Mouse (Mus musculus) embryonic facial prominence, embryonic 15.5 days (tissue): ENCODE measurements around the gene Acot1. TPM values are rescaled to one million over a fixed set of nuclear protein-coding genes. Genes with fewer than 3 reads are reported as not detected.
"Not testable (repeated sequence)": the region's sequence is repeated elsewhere in the genome, so short reads cannot be mapped to it uniquely, and the experiment has no call there.

Experiments
- ATAC-seq: fragments of 200-750 bp; cut with Nextera tagmentation; 2 replicates; pipeline ENCODE4 v1.8.0; 2017; ENCODE audit warnings: low read depth, moderate TSS enrichment; ENCODE audit not compliant: insufficient number of reproducible peaks, low FRiP score, low TSS enrichment
- H3K27ac ChIP-seq: fragments of 300-500 bp; sonication (generic); replicated peaks from 2 replicates; pipeline ENCODE4 v1.5.1; 2015; ENCODE audit warnings: mild to moderate bottlenecking, inconsistent platforms
- H3K27me3 ChIP-seq: fragments of 300-500 bp; sonication (generic); 2 replicates; pipeline ENCODE4 v1.6.1; 2015; ENCODE audit warnings: inconsistent platforms
- H3K36me3 ChIP-seq: fragments of 300-500 bp; sonication (generic); 2 replicates; pipeline ENCODE4 v1.6.1; 2015; ENCODE audit warnings: mild to moderate bottlenecking, inconsistent platforms
- H3K4me1 ChIP-seq: fragments of 300-500 bp; sonication (generic); 2 replicates; pipeline ENCODE4 v1.6.1; 2015; ENCODE audit warnings: inconsistent platforms
- H3K4me2 ChIP-seq: fragments of 300-500 bp; sonication (generic); replicated peaks from 2 replicates; pipeline ENCODE4 v1.6.1; 2015; ENCODE audit warnings: mild to moderate bottlenecking, inconsistent platforms
- H3K4me3 ChIP-seq: fragments of 300-500 bp; sonication (generic); replicated peaks from 2 replicates; pipeline ENCODE4 v1.5.1; 2015; ENCODE audit warnings: mild to moderate bottlenecking, inconsistent platforms
- H3K9ac ChIP-seq: fragments of 300-500 bp; sonication (generic); 2 replicates; pipeline ENCODE4 v1.6.1; 2015; ENCODE audit warnings: inconsistent platforms
- H3K9me3 ChIP-seq: fragments of 300-500 bp; sonication (generic); replicated peaks from 2 replicates; pipeline ENCODE4 v1.6.1; 2016; ENCODE audit warnings: inconsistent platforms
- WGBS: fragments of 180-500 bp; shearing (Covaris S2); methylation state at CpG from one replicate; pipeline ENCODE4 v1.1.7; 2015; 5-methylcytosine and 5-hydroxymethylcytosine counted together
- polyA plus RNA-seq: library from polyadenylated mRNA; unstranded; fragments of >200 nt; fragmentation: Nextera tagmentation; extraction: Ambion mirVana; gene quantifications from 2 replicates; pipeline ENCODE4 v1.2.1, GENCODE M21; 2015

The Acot1 gene
- polyA plus RNA-seq, 1 experiment from 2014 or later, result 58.9 TPM

DNA sequence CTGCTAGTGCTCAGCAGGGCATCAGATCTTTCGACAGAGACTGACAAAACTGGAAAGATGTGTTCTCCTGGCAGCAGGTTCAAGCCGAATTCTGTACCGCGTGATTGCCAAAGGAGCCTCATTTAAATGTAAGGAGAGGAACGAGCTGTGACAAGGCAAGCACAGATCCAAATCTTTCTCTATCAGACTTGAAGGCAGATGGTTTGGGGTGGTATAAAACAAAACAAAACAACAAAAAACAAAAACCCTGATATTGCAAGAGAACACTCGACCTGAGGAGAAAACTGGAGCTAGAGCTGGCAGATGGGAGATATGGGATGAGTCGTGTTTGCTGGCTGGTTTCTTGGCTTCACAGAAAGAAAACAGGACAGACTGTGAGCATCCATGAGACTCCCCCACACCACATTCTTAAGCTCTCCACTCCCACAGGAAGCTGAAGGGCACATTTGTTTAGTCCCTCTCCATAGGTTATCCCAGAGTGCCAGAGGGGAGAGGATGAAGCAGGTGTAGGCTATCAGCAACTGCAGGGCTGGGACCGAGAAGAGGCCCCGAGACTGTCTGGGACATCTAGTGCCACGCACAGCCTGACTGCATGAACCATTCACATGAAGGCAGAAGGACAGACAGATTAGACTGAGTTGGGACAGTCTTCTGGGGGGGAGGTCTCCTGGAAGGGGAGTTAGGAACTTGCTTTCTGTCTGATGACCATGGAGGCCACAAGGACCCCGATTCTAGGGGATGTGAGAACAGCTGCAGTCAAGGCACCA, 10.8 kb upstream of the Acot1 start:
- WGBS, result 53% methylated on average over 11 of the region's 11 CpGs
- Histone ChIP-seq H3K4me3 (no peak overlapping the region), H3K4me1 (peaks cover 3% of the 10 kb centered on the region; the same call in 1 of the 2 replicates), H3K9ac (no peak overlapping the region), H3K4me2 (no peak overlapping the region), H3K27ac (peak overlapping the region; percentile 66), H3K36me3 (0 out of 2 replicates have a peak, but pooled peaks cover under 1% of the 10 kb centered on the region), H3K27me3 (no peaks in the 10 kb centered on the region), H3K9me3 (no peaks in the 10 kb centered on the region; the same call in 1 of the 2 replicates)
- ATAC-seq, result no peak

DNA sequence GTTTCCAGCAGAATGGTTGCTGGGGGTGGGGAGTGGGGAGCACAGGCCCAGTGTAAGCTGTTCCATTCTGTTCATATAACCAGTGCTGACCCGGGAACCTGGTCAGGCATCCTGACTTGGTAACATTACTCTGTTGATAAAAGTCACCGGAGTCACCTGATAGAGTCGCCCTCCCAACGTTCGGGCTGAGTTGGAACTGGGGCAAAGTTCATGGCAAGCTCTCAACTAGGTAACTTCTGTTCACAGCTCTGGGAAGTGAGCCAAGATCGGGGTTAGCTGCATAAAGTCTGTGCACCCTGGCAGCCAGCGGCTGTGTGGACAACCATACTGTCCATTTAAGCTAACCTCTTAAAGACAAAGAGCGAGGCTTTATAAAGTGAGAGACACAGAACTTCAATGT, 10.1 kb upstream of the Acot1 start:
- not testable (repeated sequence) for H3K36me3 ChIP-seq, H3K9me3 ChIP-seq, H3K4me3 ChIP-seq, H3K4me2 ChIP-seq, H3K9ac ChIP-seq, H3K4me1 ChIP-seq, H3K27me3 ChIP-seq, H3K27ac ChIP-seq, ATAC-seq
- 56% methylated on average over 8 of the region's 8 CpGs for WGBS

DNA sequence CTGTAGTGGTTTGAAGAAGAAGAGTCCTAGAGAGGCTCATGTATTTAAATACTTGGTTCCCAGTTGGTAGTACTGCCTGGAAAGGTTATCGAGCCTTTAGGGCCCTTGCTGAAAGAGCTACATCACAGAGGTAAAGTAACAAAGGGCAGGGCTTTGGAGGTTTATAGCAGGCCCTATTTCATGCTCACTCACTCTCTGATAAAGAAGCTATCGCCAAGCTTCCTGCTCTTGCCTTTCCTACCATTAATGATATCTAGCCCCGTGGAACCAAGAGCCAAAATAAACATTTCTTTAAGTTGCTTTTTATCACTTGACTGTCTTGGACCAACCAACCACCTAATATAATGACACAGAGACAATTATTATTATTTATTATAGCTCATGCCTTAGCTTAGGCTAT, 8.9 kb upstream of the Acot1 start:
- Histone ChIP-seq H3K36me3 (no peaks in the 10 kb centered on the region), H3K4me3 (no peak overlapping the region), H3K4me1 (peaks cover 3% of the 10 kb centered on the region; the same call in 1 of the 2 replicates), H3K9me3 (no peaks in the 10 kb centered on the region; the same call in 1 of the 2 replicates), H3K27me3 (no peaks in the 10 kb centered on the region), H3K9ac (no peak overlapping the region), H3K4me2 (no peak overlapping the region), H3K27ac (no peak overlapping the region)
- WGBS, result 82% methylated on average over 3 of the region's 3 CpGs
- ATAC-seq, result no peak

DNA sequence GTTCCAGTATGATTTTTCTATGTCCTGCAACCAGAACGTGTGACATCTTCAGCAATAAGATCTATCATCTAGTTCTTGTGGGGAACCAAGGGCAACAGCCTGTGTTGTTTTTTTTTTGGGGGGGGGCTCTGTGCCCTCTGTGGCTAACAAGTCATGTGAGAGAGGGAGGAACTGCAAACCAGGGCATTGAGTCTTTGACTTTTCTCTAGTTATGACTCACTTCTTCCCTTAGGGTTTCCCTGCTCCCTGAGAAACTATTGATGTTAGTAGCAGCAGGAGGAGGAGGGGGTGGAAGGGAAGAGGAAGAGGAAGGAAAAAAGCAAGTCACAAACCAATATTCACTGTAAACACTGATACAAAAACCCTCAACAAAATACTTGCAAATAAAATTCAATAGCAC, 5.4 kb upstream of the Acot1 start:
- WGBS, result 78% methylated on average over 1 of the region's 1 CpGs
- H3K9ac ChIP-seq, result no peak overlapping the region
- no peak overlapping the region for H3K4me3 ChIP-seq
- H3K9me3 ChIP-seq, result no peaks in the 10 kb centered on the region; the same call in 1 of the 2 replicates
- no peaks in the 10 kb centered on the region for H3K36me3 ChIP-seq
- H3K27ac ChIP-seq, result no peak overlapping the region
- H3K4me2 ChIP-seq, result no peak overlapping the region
- H3K4me1 ChIP-seq, result peaks cover 7% of the 10 kb centered on the region
- no peak for ATAC-seq
- H3K27me3 ChIP-seq, result no peaks in the 10 kb centered on the region

DNA sequence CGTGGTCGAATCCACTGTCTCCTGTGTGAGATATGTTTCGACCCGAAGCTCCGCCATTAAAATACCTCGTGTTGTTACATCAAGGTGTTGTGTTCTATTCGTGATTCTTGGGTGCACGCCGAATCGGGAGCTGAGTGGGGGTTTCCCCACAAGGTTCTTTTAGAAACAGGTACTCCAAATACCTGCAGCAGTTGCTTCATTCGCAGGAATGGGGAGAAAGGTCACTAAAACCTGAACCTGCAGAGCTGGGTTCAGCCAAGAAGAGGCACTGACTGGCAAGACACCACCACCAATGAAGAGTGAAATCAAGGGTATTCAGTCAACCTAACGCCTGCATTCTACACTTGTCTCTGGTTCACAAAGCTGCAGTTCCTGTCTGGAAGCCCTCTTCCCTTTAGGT, 1.0 kb upstream of the Acot1 start:
- Histone ChIP-seq H3K4me3 (no peak overlapping the region), H3K36me3 (no peaks in the 10 kb centered on the region), H3K27me3 (no peaks in the 10 kb centered on the region), H3K4me2 (no peak overlapping the region), H3K9ac (no peak overlapping the region), H3K4me1 (peaks cover 18% of the 10 kb centered on the region), H3K27ac (no peak overlapping the region), H3K9me3 (no peaks in the 10 kb centered on the region)
- WGBS, result 85% methylated on average over 12 of the region's 12 CpGs
- no peak for ATAC-seq

DNA sequence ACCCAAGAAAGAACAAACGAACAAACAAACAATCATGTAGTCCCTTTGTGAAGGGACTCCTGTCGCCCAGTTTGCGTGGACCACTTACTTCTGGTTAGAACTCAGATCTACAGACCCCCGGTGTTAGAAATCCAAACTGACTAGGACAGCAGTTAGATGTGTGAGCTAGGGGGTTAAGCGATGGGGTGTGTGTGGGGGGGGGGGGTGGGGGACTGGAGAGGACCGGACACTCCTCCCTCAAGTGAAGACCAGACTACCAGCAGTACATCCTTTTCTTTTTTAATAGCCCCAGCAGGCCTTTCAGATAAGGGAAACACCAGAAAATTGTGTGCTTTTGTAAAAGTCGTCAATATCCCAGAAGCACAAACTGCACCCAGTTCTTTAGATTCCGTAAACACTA, 561 bp upstream of the Acot1 start:
- no peak for ATAC-seq
- Histone ChIP-seq H3K4me3 (peak overlapping the region; percentile 52), H3K4me1 (peaks cover 18% of the 10 kb centered on the region), H3K27ac (peak overlapping the region; percentile 83), H3K27me3 (no peaks in the 10 kb centered on the region), H3K4me2 (peak overlapping the region; percentile 61), H3K36me3 (no peaks in the 10 kb centered on the region), H3K9me3 (no peaks in the 10 kb centered on the region), H3K9ac (no peak overlapping the region)
- WGBS, result 63% methylated on average over 8 of the region's 8 CpGs

DNA sequence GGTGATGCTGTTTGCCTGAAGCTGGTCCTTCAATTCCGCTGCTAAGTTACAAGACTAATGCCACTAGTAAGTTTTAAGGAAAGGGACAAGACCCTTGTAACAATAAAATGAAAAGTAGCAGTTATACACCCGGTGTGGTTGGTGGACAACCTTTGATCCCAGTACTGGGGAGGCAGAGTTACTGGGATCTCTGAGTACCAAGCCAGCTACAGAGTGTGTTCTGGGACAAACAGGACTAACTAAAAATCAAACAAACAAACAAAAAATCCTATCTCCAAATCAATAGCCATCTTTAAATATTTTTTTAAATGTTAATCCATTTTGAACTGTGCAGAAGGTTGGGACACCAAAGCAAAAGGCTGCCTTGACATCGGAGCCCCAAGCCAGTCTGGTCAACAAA, 911 bp downstream of the Acot1 start:
- 71% methylated on average over 3 of the region's 3 CpGs for WGBS

DNA sequence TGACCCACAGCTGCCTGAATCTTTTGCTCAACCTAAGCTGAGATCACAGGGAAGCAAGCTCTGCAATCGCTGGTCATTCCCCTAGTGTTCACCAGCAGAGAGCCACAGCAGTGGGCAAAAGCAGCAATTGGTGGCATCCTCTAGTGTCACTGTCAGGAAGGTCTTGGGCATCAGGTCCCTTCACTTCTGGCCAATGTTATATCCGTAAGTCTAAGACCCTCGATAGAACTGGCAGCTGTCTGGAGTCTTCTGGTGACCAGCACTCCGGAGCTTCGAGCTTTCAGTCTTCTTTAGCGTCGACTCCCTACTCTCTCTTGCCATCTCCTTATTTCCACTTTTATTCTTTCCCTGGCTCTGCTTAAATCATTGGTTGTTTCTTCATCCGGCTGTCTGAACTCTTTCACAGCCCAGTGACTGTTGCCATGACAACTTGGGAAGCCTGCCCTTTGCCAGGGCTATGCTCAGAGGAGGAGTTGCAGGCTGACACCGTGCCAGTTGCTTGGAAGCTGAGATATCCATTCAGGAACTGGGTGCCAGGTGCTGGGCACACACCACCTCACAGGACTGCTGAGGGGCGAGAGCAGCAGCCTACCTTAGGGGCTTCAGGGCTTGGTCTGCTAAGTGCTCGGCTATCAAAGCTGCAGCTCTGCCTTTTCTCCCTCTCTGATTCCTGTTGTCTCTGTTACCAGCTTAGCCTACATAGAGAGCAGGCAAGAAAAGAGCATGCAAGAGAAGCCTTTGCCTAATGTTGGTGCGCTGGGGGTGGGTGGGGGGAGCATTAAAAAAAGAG, 2.2 kb downstream of the Acot1 start:
- WGBS, result 50% methylated on average over 12 of the region's 12 CpGs
- no peak overlapping the region for H3K27ac ChIP-seq
- no peak overlapping the region for H3K4me3 ChIP-seq
- no peaks in the 10 kb centered on the region for H3K36me3 ChIP-seq
- no peak for ATAC-seq
- no peaks in the 10 kb centered on the region for H3K9me3 ChIP-seq
- H3K27me3 ChIP-seq, result no peaks in the 10 kb centered on the region
- peak overlapping the region; percentile 35 for H3K4me2 ChIP-seq
- no peak overlapping the region for H3K9ac ChIP-seq
- H3K4me1 ChIP-seq, result peaks cover 18% of the 10 kb centered on the region

More for the DNA sequence above, 911 bp downstream of the Acot1 start:
- peak overlapping the region; percentile 52 for H3K4me3 ChIP-seq
- no peaks in the 10 kb centered on the region for H3K9me3 ChIP-seq
- H3K4me2 ChIP-seq, result peak overlapping the region; percentile 61
- H3K27me3 ChIP-seq, result no peaks in the 10 kb centered on the region
- no peaks in the 10 kb centered on the region for H3K36me3 ChIP-seq
- no peak overlapping the region for H3K27ac ChIP-seq
- no peak for ATAC-seq
- no peak overlapping the region for H3K9ac ChIP-seq
- peaks cover 18% of the 10 kb centered on the region for H3K4me1 ChIP-seq

DNA sequence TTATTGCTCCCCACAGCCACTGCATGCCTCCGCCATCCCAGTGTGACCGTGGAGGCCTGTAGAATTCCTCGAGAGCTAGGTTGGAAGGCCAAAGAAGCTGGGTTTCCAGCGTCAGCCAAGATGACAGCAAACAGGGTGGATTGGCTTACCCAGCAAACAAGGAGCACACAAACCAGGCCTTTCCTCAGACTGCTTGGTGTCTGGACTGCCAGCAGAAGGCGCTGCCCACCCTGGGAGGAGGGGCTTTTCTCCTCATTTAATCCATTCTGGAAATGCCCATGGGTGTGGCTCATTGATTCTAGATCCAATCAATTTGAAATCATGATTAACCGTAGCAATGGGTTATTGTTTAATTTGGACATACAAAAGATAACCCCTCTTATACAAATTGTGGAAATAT, 3.8 kb downstream of the Acot1 start:
- 70% methylated on average over 6 of the region's 6 CpGs for WGBS
- no peak for ATAC-seq
- no peaks in the 10 kb centered on the region for H3K36me3 ChIP-seq
- no peak overlapping the region for H3K4me3 ChIP-seq
- peaks cover 18% of the 10 kb centered on the region for H3K4me1 ChIP-seq
- no peak overlapping the region for H3K27ac ChIP-seq
- H3K9me3 ChIP-seq, result no peaks in the 10 kb centered on the region
- no peak overlapping the region for H3K4me2 ChIP-seq
- H3K9ac ChIP-seq, result no peak overlapping the region
- no peaks in the 10 kb centered on the region for H3K27me3 ChIP-seq

DNA sequence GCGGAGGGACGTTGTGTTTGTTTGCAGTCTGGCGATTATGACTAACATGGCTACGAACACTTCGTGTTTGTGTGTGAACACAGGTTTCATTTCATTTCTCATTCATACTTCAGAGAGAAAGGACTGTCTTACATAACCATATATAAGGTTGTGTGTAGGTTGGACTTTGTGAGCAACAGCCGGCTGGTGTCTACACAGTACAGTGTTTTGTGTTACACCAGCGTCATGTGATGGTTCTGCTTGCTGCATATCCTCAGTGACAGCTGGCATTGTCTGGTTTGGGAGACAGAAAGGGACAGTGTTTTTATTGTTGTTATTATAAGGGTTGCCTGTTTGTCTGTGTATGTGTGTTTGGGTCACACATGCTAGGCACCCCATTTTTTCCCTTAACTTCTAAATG, 4.4 kb downstream of the Acot1 start:
- H3K4me1 ChIP-seq, result peaks cover 16% of the 10 kb centered on the region
- H3K4me3 ChIP-seq, result no peak overlapping the region
- H3K36me3 ChIP-seq, result no peaks in the 10 kb centered on the region
- 93% methylated on average over 7 of the region's 7 CpGs for WGBS
- H3K4me2 ChIP-seq, result no peak overlapping the region
- no peaks in the 10 kb centered on the region for H3K27me3 ChIP-seq
- ATAC-seq, result no peak
- no peaks in the 10 kb centered on the region for H3K9me3 ChIP-seq
- no peak overlapping the region for H3K9ac ChIP-seq
- no peak overlapping the region for H3K27ac ChIP-seq

DNA sequence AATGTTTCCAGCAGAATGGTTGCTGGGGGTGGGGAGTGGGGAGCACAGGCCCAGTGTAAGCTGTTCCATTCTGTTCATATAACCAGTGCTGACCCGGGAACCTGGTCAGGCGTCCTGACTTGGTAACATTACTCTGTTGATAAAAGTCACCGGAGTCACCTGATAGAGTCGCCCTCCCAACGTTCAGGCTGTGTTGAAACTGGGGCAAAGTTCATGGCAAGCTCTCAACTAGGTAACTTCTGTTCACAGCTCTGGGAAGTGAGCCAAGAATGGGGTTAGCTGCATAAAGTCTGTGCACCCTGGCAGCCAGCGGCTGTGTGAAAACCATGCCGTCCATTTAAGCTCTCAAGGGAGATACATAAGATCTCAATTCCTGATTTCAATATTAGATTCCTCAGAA, 11.2 kb downstream of the Acot1 start:
- not testable (repeated sequence) for H3K4me3 ChIP-seq, H3K4me1 ChIP-seq, H3K9me3 ChIP-seq, H3K36me3 ChIP-seq, H3K27me3 ChIP-seq, ATAC-seq, H3K27ac ChIP-seq, H3K9ac ChIP-seq, H3K4me2 ChIP-seq
- WGBS, result 43% methylated on average over 7 of the region's 7 CpGs
